Mouse (Mus musculus): Measurements from ENCODE around the gene Dock1. TPM values are rescaled to one million over a fixed set of nuclear protein-coding genes. Genes with fewer than 3 reads are reported as not detected.
A peak's percentile ranks its signal among the peaks of the same experiment; 100 is the strongest.

Dock1 gene
- total and polyA plus RNA-seq, 3 experiments = not detected

GRCm38 (mm10) chr7:134959086-134959485 is 288.6 kb downstream of the Dock1 start:
- no peak overlapping the region for H3K9ac ChIP-seq (ENCODE audit: insufficient read depth, low read depth)
- peaks cover 85% of the 10 kb centered on the region for H3K9me3 ChIP-seq (replicated peaks; ENCODE audit: low read length)
- H3K4me2 ChIP-seq (ENCODE audit: insufficient read depth, low read depth, poor library complexity, severe bottlenecking) = no peak overlapping the region
- H3K4me1 ChIP-seq (ENCODE audit: control insufficient read depth in 1 of 2, insufficient read depth in 2 of 2) = no peaks in the 10 kb centered on the region
- H3K36me3 ChIP-seq (replicated peaks in 1 of 2; ENCODE audit: control insufficient read depth in 1 of 2, insufficient read depth in 1 of 2, low read length in 1 of 2) = no peaks in the 10 kb centered on the region
- no peak overlapping the region for H3K27ac ChIP-seq (ENCODE audit: insufficient read depth, low read depth)
- in situ Hi-C loops (cut with MboI; ENCODE audit: low pct_ligation_motif_present, low pct_unique_long_range_greater_than_20kb, low sequenced_read_pairs) (no loop called here), dilution Hi-C loops (cut with MboI; ENCODE audit: extremely low pct_ligation_motif_present, extremely low pct_unique_long_range_greater_than_20kb, low sequenced_read_pairs) (no loop called here)
- no peak overlapping the region for H3K4me3 ChIP-seq (replicated peaks in 1 of 3; ENCODE audit: low read depth in 2 of 3, low read length in 2 of 3, poor library complexity in 1 of 3)
- no peaks in the 10 kb centered on the region for H3K79me2 ChIP-seq (replicated peaks; ENCODE audit: control insufficient read depth, extremely low read depth, insufficient read depth, poor library complexity, severe bottlenecking)
- TF ChIP-seq ZC3H11A (IDR thresholded peaks at IDR 0.05; ENCODE audit: low read depth, low read length) (no peak), ZMIZ1 (IDR thresholded peaks at IDR 0.05; ENCODE audit: low read depth, low read length) (no peak), MAFK (IDR thresholded peaks at IDR 0.05; ENCODE audit: insufficient replicate concordance, low read length) (no peak), MXI1 (IDR thresholded peaks at IDR 0.05; ENCODE audit: low read depth, low read length) (no peak), POLR2AphosphoS2 (IDR thresholded peaks at IDR 0.05; ENCODE audit: low read depth, low read length) (no peak)
- DNase-seq (ENCODE audit: extremely low read depth) = no peak
- no peaks in the 10 kb centered on the region for H3K27me3 ChIP-seq (replicated peaks)

GRCm38 (mm10) chr7:134960871-134961270 is 290.4 kb downstream of the Dock1 start:
- Histone ChIP-seq H3K79me2 (replicated peaks; ENCODE audit: control insufficient read depth, extremely low read depth, insufficient read depth, poor library complexity, severe bottlenecking) (no peaks in the 10 kb centered on the region), H3K36me3 (replicated peaks in 1 of 2; ENCODE audit: control insufficient read depth in 1 of 2, insufficient read depth in 1 of 2, low read length in 1 of 2) (no peaks in the 10 kb centered on the region), H3K9ac (ENCODE audit: insufficient read depth, low read depth) (no peak overlapping the region), H3K4me3 (replicated peaks in 1 of 3; ENCODE audit: low read depth in 2 of 3, low read length in 2 of 3, poor library complexity in 1 of 3) (no peak overlapping the region), H3K9me3 (replicated peaks; ENCODE audit: low read length) (peaks cover 85% of the 10 kb centered on the region), H3K27me3 (replicated peaks) (no peaks in the 10 kb centered on the region), H3K27ac (ENCODE audit: insufficient read depth, low read depth) (no peak overlapping the region), H3K4me2 (ENCODE audit: insufficient read depth, low read depth, poor library complexity, severe bottlenecking) (no peak overlapping the region), H3K4me1 (ENCODE audit: control insufficient read depth in 1 of 2, insufficient read depth in 2 of 2) (no peaks in the 10 kb centered on the region)
- in situ Hi-C loops (cut with MboI; ENCODE audit: low pct_ligation_motif_present, low pct_unique_long_range_greater_than_20kb, low sequenced_read_pairs) = no loop called here
- no peak for DNase-seq (ENCODE audit: extremely low read depth)
- TF ChIP-seq POLR2A (IDR thresholded peaks at IDR 0.05; ENCODE audit: low read depth, low read length) = no peak
- no peak for TF ChIP-seq ZKSCAN1 (IDR thresholded peaks at IDR 0.05; ENCODE audit: borderline replicate concordance, low read depth, low read length)
- TF ChIP-seq MAFK (IDR thresholded peaks at IDR 0.05; ENCODE audit: insufficient replicate concordance, low read length) = no peak
- TF ChIP-seq ZMIZ1 (IDR thresholded peaks at IDR 0.05; ENCODE audit: low read depth, low read length) = no peak
- peak in 1 of 2 experiments; percentile 9; a peak in 1 of 4 replicates for TF ChIP-seq CTCF (conservative IDR thresholded peaks at IDR 0.05 in 1 of 2, IDR thresholded peaks at IDR 0.05 in 1 of 2; ENCODE audit: low read depth in 2 of 2, low read length in 2 of 2)
- no peak for TF ChIP-seq JUND (conservative IDR thresholded peaks at IDR 0.05; ENCODE audit: low read depth, low read length)
- dilution Hi-C loops (cut with MboI; ENCODE audit: extremely low pct_ligation_motif_present, extremely low pct_unique_long_range_greater_than_20kb, low sequenced_read_pairs) = no loop called here

- Histone ChIP-seq H3K4me2 (ENCODE audit: insufficient read depth, low read depth, poor library complexity, severe bottlenecking) (no peak overlapping the region), H3K27ac (ENCODE audit: insufficient read depth, low read depth) (no peak overlapping the region), H3K9me3 (replicated peaks; ENCODE audit: low read length) (peaks cover 82% of the 10 kb centered on the region), H3K4me3 (replicated peaks in 1 of 3; ENCODE audit: low read depth in 2 of 3, low read length in 2 of 3, poor library complexity in 1 of 3) (no peak overlapping the region), H3K27me3 (replicated peaks) (no peaks in the 10 kb centered on the region), H3K4me1 (ENCODE audit: control insufficient read depth in 1 of 2, insufficient read depth in 2 of 2) (no peaks in the 10 kb centered on the region), H3K36me3 (replicated peaks in 1 of 2; ENCODE audit: control insufficient read depth in 1 of 2, insufficient read depth in 1 of 2, low read length in 1 of 2) (no peaks in the 10 kb centered on the region), H3K9ac (ENCODE audit: insufficient read depth, low read depth) (no peak overlapping the region), H3K79me2 (replicated peaks; ENCODE audit: control insufficient read depth, extremely low read depth, insufficient read depth, poor library complexity, severe bottlenecking) (no peaks in the 10 kb centered on the region)
- dilution Hi-C loops (cut with MboI; ENCODE audit: extremely low pct_ligation_motif_present, extremely low pct_unique_long_range_greater_than_20kb, low sequenced_read_pairs) = no loop called here
- TF ChIP-seq TBP (conservative IDR thresholded peaks at IDR 0.05; ENCODE audit: low read depth, low read length) (no peak), HCFC1 (IDR thresholded peaks at IDR 0.05; ENCODE audit: low read depth, low read length) (no peak), IRF4 (IDR thresholded peaks at IDR 0.05; ENCODE audit: low read depth, low read length) (no peak), MAX (IDR thresholded peaks at IDR 0.05; ENCODE audit: low read length) (no peak), PAX5 (IDR thresholded peaks at IDR 0.05; ENCODE audit: low read length) (no peak), NELFE (IDR thresholded peaks at IDR 0.05; ENCODE audit: low read depth, low read length) (no peak), CHD1 (IDR thresholded peaks at IDR 0.05; ENCODE audit: low read depth, low read length) (no peak), ZMIZ1 (IDR thresholded peaks at IDR 0.05; ENCODE audit: low read depth, low read length) (no peak), SIN3A (IDR thresholded peaks at IDR 0.05; ENCODE audit: low read length) (no peak), BHLHE40 (IDR thresholded peaks at IDR 0.05; ENCODE audit: low read depth, low read length) (no peak), GABPA (IDR thresholded peaks at IDR 0.05; ENCODE audit: insufficient replicate concordance, low read depth, low read length) (no peak), POLR2AphosphoS2 (IDR thresholded peaks at IDR 0.05; ENCODE audit: low read depth, low read length) (no peak), MXI1 (IDR thresholded peaks at IDR 0.05; ENCODE audit: low read depth, low read length) (no peak)
- in situ Hi-C loops (cut with MboI; ENCODE audit: low pct_ligation_motif_present, low pct_unique_long_range_greater_than_20kb, low sequenced_read_pairs) = no loop called here
- DNase-seq (ENCODE audit: extremely low read depth) = no peak
Measured at GRCm38 (mm10) chr7:134961608-134962007, 291.2 kb downstream of the Dock1 start.

Measured in CH12.LX (cell line).